Mouse (Mus musculus) hindbrain, embryonic 12.5 days (tissue): Measurements from ENCODE around the gene Rap1b. TPM values are rescaled to one million over a fixed set of nuclear protein-coding genes. Genes with fewer than 3 reads are reported as not detected.

Experiments used
- ATAC-seq: fragments of 200-750 bp; cut with Nextera tagmentation; 2 replicates; pipeline ENCODE4 v1.8.0; 2017; ENCODE audit warnings: moderate TSS enrichment; ENCODE audit not compliant: low FRiP score
- H3K27ac ChIP-seq: fragments of 300-500 bp; sonication (generic); 2 replicates; pipeline ENCODE4 v1.5.1; 2016; ENCODE audit warnings: mild to moderate bottlenecking
- H3K27me3 ChIP-seq: fragments of 300-500 bp; sonication (generic); 2 replicates; pipeline ENCODE4 v1.6.1; 2016; ENCODE audit warnings: mild to moderate bottlenecking
- H3K36me3 ChIP-seq: fragments of 300-500 bp; sonication (generic); 2 replicates; pipeline ENCODE4 v1.6.1; 2016; ENCODE audit warnings: mild to moderate bottlenecking
- H3K4me1 ChIP-seq: fragments of 300-500 bp; sonication (generic); 2 replicates; pipeline ENCODE4 v1.6.1; 2016
- H3K4me2 ChIP-seq: fragments of 300-500 bp; sonication (generic); replicated peaks from 2 replicates; pipeline ENCODE4 v1.6.1; 2016; ENCODE audit warnings: mild to moderate bottlenecking
- H3K4me3 ChIP-seq: fragments of 300-500 bp; sonication (generic); 2 replicates; pipeline ENCODE4 v1.5.1; 2016; ENCODE audit warnings: mild to moderate bottlenecking
- H3K9ac ChIP-seq: fragments of 300-500 bp; sonication (generic); 2 replicates; pipeline ENCODE4 v1.6.1; 2016; ENCODE audit warnings: mild to moderate bottlenecking, moderate library complexity
- H3K9me3 ChIP-seq: fragments of 300-500 bp; sonication (generic); replicated peaks from 2 replicates; pipeline ENCODE4 v1.6.1; 2016; ENCODE audit warnings: mild to moderate bottlenecking
- WGBS: fragments of 180-500 bp; shearing (Covaris S2); methylation state at CpG from one replicate; pipeline ENCODE4 v1.1.7; 2016; 5-methylcytosine and 5-hydroxymethylcytosine counted together
- polyA plus RNA-seq: library from polyadenylated mRNA; unstranded; fragments of >200 nt; fragmentation: Nextera tagmentation; extraction: Ambion mirVana; gene quantifications from 2 replicates; pipeline ENCODE4 v1.2.1, GENCODE M21; 2016

Gene Rap1b
- polyA plus RNA-seq, 1 experiment from 2014 or later: 148 TPM

DNA sequence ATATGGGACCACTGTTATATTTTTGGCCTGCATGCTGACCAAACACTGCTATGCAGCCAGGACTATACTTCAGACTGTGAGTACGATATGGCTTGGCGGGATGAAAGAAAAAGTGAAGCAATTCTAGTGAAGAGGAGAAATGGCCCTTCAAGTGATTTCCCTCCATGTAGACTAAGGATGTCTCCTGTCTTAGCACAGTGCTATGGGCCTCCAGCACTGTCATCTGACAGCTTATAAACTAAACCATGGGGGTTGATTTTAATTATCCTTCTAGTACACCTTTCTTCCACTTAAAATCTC is 54.7 kb downstream of the Rap1b start:
- H3K4me1 ChIP-seq: peaks cover 12% of the 10 kb centered on the region
- H3K9ac ChIP-seq: no peak overlapping the region
- 0 out of 2 replicates have a peak overlapping the region, but pooled peaks have one; percentile 87 for H3K4me3 ChIP-seq
- 93% methylated on average over 2 of the region's 2 CpGs for WGBS
- no peak for ATAC-seq
- H3K9me3 ChIP-seq: no peaks in the 10 kb centered on the region
- H3K4me2 ChIP-seq: no peak overlapping the region
- peaks cover 17% of the 10 kb centered on the region for H3K36me3 ChIP-seq
- H3K27me3 ChIP-seq: no peaks in the 10 kb centered on the region
- H3K27ac ChIP-seq: no peak overlapping the region

GRCm38 (mm10) chr10:117790421-117791170 is 55.2 kb downstream of the Rap1b start:
- H3K9ac ChIP-seq: no peak overlapping the region
- peaks cover 12% of the 10 kb centered on the region for H3K4me1 ChIP-seq
- ATAC-seq: no peak
- H3K4me2 ChIP-seq: no peak overlapping the region
- H3K36me3 ChIP-seq: peaks cover 21% of the 10 kb centered on the region
- H3K27me3 ChIP-seq: no peaks in the 10 kb centered on the region
- H3K9me3 ChIP-seq: no peaks in the 10 kb centered on the region
- no peak overlapping the region for H3K4me3 ChIP-seq
- 94% methylated on average over 17 of the region's 17 CpGs for WGBS
- no peak overlapping the region for H3K27ac ChIP-seq

DNA sequence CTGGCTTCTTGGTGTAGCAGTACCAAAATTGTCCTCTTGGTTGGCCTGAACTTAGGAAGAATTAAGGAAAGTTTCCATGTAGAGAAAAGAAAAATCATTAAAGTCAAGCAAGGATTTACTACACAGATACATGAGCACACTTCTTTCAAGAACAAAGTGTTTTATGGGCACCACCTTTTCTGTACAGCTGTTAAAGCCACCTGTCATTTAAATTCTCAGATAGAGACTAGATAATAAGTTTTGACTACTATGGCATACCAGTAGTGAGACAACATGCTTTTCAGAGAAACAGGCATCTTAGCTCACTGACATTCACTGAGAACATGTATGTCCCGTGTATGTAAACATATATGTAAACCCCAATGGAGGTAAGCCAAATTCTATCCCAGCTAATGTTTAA is 55.8 kb downstream of the Rap1b start:
- no peak overlapping the region for H3K4me2 ChIP-seq
- no peak for ATAC-seq
- no peak overlapping the region for H3K9ac ChIP-seq
- peaks cover 12% of the 10 kb centered on the region for H3K4me1 ChIP-seq
- no peak overlapping the region for H3K27ac ChIP-seq
- no peak overlapping the region for H3K4me3 ChIP-seq
- H3K9me3 ChIP-seq: no peaks in the 10 kb centered on the region
- H3K27me3 ChIP-seq: no peaks in the 10 kb centered on the region
- peaks cover 24% of the 10 kb centered on the region for H3K36me3 ChIP-seq
- WGBS: 94% methylated on average over 1 of the region's 1 CpGs

GRCm38 (mm10) chr10:117784646-117785045 is 61.2 kb downstream of the Rap1b start:
- Histone ChIP-seq H3K27me3 (no peaks in the 10 kb centered on the region), H3K4me2 (no peak overlapping the region), H3K27ac (no peak overlapping the region), H3K9me3 (no peaks in the 10 kb centered on the region), H3K9ac (no peak overlapping the region), H3K4me3 (no peak overlapping the region), H3K4me1 (no peaks in the 10 kb centered on the region), H3K36me3 (peaks cover 64% of the 10 kb centered on the region)
- WGBS: 94% methylated on average over 7 of the region's 7 CpGs
- ATAC-seq: no peak

DNA sequence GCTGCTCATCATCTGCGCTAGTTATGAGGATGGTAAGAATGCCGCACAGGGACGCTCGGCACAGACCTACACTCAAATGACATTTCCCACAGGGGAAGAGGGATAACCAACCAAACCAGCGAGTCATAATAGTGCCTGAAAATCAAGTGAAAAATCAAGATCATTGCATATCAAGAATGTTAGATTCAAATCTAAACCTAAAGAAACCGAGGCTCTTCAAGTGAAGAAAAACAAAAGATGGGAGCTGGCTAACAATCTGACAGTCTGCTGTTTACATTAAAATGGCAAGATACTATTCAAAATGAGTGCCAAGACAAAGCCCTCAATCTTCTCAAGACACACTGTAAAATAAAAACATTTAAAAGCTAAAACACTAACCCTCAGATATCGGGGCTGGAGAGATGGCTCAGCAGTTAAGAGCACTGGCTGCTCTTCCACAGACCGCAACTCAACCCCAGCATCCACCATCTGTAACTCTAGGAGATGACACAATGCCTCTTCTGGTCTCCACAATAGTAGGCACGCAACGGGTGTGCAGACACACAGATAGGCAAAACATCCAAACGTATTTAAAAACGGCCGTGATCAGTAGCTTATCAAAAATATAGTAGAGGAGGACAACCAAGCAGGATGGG is 61.9 kb downstream of the Rap1b start:
- 95% methylated on average over 13 of the region's 13 CpGs for WGBS
- Histone ChIP-seq H3K27ac (no peak overlapping the region), H3K9me3 (no peaks in the 10 kb centered on the region), H3K36me3 (peaks cover 68% of the 10 kb centered on the region), H3K4me3 (no peak overlapping the region), H3K4me1 (no peaks in the 10 kb centered on the region), H3K9ac (no peak overlapping the region), H3K27me3 (no peaks in the 10 kb centered on the region), H3K4me2 (no peak overlapping the region)
- no peak for ATAC-seq

DNA sequence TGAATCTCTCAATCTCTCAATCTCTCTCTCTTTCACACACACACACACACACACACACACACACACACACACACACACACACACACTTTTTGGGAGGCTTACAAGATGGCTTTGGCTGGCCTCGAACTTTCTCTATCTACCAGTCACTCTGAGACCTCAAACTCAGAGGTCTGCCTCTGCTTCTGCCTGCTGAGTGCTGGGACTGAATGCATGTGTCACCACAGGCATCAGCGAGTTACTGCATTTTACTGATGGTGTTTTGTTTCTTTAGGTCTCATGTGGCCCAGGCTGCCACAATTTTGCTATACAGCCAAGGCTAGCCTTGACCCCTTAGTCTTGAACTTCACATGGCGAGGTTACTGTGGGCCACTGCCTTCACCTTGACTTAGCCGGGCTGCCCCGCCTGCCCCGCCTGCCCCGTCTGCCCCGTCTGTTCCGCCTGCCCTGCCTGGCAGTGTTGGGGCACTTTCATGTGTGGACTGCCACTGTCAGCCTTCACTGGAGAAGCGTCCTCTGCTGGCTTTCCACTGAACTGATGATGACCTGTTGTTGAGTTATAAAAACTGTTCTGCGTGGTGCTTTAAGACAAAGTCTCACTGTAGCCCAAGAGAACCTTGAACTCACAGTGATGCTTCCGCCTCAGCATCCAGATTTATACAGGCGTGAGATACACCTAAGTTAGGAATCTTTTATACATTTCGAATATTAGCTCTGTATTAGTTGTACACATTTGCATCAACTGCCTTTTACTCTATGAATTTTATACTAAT is 63.2 kb downstream of the Rap1b start:
- peaks cover 73% of the 10 kb centered on the region for H3K36me3 ChIP-seq
- ATAC-seq: no peak
- H3K27me3 ChIP-seq: no peaks in the 10 kb centered on the region
- H3K27ac ChIP-seq: no peak overlapping the region
- no peak overlapping the region for H3K9ac ChIP-seq
- no peak overlapping the region for H3K4me3 ChIP-seq
- H3K9me3 ChIP-seq: no peaks in the 10 kb centered on the region
- H3K4me2 ChIP-seq: no peak overlapping the region
- WGBS: 96% methylated on average over 14 of the region's 14 CpGs
- no peaks in the 10 kb centered on the region for H3K4me1 ChIP-seq

GRCm38 (mm10) chr10:117782056-117782455 is 63.8 kb downstream of the Rap1b start:
- no peak overlapping the region for H3K4me3 ChIP-seq
- H3K4me2 ChIP-seq: no peak overlapping the region
- H3K36me3 ChIP-seq: peaks cover 71% of the 10 kb centered on the region
- H3K9me3 ChIP-seq: no peaks in the 10 kb centered on the region
- ATAC-seq: no peak
- H3K4me1 ChIP-seq: no peaks in the 10 kb centered on the region
- WGBS: 89% methylated on average over 2 of the region's 2 CpGs
- no peaks in the 10 kb centered on the region for H3K27me3 ChIP-seq
- H3K9ac ChIP-seq: no peak overlapping the region
- no peak overlapping the region for H3K27ac ChIP-seq

- 92% methylated on average over 17 of the region's 17 CpGs for WGBS
- Histone ChIP-seq H3K4me2 (no peak overlapping the region), H3K4me1 (no peaks in the 10 kb centered on the region), H3K4me3 (no peak overlapping the region), H3K27me3 (no peaks in the 10 kb centered on the region), H3K9me3 (no peaks in the 10 kb centered on the region), H3K27ac (no peak overlapping the region), H3K36me3 (peaks cover 71% of the 10 kb centered on the region), H3K9ac (no peak overlapping the region)
- no peak for ATAC-seq
Observed at GRCm38 (mm10) chr10:117781021-117781725, 64.7 kb downstream of the Rap1b start.

GRCm38 (mm10) chr10:117780306-117780911 is 65.4 kb downstream of the Rap1b start:
- no peaks in the 10 kb centered on the region for H3K4me1 ChIP-seq
- H3K4me3 ChIP-seq: no peak overlapping the region
- peaks cover 73% of the 10 kb centered on the region for H3K36me3 ChIP-seq
- 94% methylated on average over 6 of the region's 6 CpGs for WGBS
- H3K27ac ChIP-seq: no peak overlapping the region
- no peaks in the 10 kb centered on the region for H3K27me3 ChIP-seq
- no peak overlapping the region for H3K4me2 ChIP-seq
- H3K9ac ChIP-seq: no peak overlapping the region
- H3K9me3 ChIP-seq: no peaks in the 10 kb centered on the region
- ATAC-seq: no peak

DNA sequence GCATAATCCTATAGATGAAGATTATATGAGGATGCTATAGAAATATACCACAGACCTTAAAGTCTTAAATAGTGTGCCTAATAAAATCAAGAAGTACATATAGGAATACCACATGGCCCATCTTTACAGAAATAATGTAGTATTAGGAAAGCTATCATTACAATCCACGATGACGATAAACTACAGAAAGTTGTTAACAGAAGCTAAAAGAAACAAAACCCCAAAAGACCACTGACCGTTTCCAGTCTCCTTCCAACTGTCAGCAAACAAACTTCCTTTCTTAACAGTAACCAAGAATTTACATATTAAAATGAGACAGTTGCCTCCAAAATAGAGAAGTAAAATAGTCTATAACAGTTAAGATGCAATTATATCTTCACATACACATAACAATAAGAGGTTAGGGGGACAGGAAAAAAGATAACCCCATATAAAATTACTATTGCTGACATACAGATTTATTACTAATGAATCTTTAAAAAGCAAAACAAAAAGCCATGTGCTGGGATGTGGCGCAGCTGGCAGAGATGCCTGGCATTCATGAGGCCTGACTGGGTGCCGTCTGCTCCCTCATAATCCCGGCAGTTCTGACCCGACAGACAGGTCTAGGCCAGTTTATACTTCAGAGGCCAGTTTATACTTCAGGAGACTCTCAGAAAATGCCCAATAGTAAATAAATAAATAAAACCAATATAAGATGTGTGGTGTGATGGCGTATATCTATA is 66.1 kb downstream of the Rap1b start:
- Histone ChIP-seq H3K9me3 (no peaks in the 10 kb centered on the region), H3K27me3 (no peaks in the 10 kb centered on the region), H3K4me1 (no peaks in the 10 kb centered on the region), H3K4me3 (no peak overlapping the region), H3K9ac (no peak overlapping the region), H3K36me3 (peaks cover 74% of the 10 kb centered on the region), H3K4me2 (no peak overlapping the region), H3K27ac (no peak overlapping the region)
- ATAC-seq: no peak
- 92% methylated on average over 8 of the region's 8 CpGs for WGBS

- Histone ChIP-seq H3K9me3 (no peaks in the 10 kb centered on the region), H3K4me1 (no peaks in the 10 kb centered on the region), H3K27ac (no peak overlapping the region), H3K36me3 (peaks cover 74% of the 10 kb centered on the region), H3K9ac (no peak overlapping the region), H3K27me3 (no peaks in the 10 kb centered on the region), H3K4me2 (no peak overlapping the region), H3K4me3 (no peak overlapping the region)
- 83% methylated on average over 4 of the region's 4 CpGs for WGBS
- ATAC-seq: no peak
Observed at GRCm38 (mm10) chr10:117778951-117779350, 66.9 kb downstream of the Rap1b start.
